Mouse (Mus musculus) liver, embryonic 11.5 days (tissue): ENCODE results near the gene Ecpas. TPM values are rescaled to one million over a fixed set of nuclear protein-coding genes. Genes with fewer than 3 reads are reported as not detected.

Experiments used
- ATAC-seq: fragments of 200-750 bp; cut with Nextera tagmentation; replicated peaks from 2 replicates; pipeline ENCODE4 v1.8.0; 2017; ENCODE audit warnings: moderate number of reproducible peaks, mild to moderate bottlenecking, moderate TSS enrichment, moderate library complexity; ENCODE audit not compliant: low FRiP score
- DNase-seq: peaks from one replicate; pipeline ENCODE4 v3.0.0-alpha.2; 2017; ENCODE audit warnings: low spot score
- H3K27ac ChIP-seq: fragments of 300-500 bp; sonication (generic); 2 replicates; pipeline ENCODE4 v1.5.1; 2014; ENCODE audit warnings: mild to moderate bottlenecking, low read depth, low read length, control low read depth
- H3K27me3 ChIP-seq: fragments of 300-500 bp; sonication (generic); replicated peaks from 2 replicates; pipeline ENCODE4 v1.6.1; 2014; ENCODE audit warnings: low read length, mixed read lengths; ENCODE audit not compliant: control insufficient read depth, insufficient read depth
- H3K36me3 ChIP-seq: fragments of 300-500 bp; sonication (generic); 2 replicates; pipeline ENCODE4 v1.6.1; 2014; ENCODE audit warnings: mild to moderate bottlenecking, low read length, moderate library complexity, mixed read lengths; ENCODE audit not compliant: control insufficient read depth, insufficient read depth
- H3K4me1 ChIP-seq: fragments of 300-500 bp; sonication (generic); replicated peaks from 2 replicates; pipeline ENCODE4 v1.6.1; 2014; ENCODE audit warnings: low read length, mixed read lengths; ENCODE audit not compliant: control insufficient read depth, insufficient read depth
- H3K4me2 ChIP-seq: fragments of 300-500 bp; sonication (generic); 2 replicates; pipeline ENCODE4 v1.6.1; 2014; ENCODE audit warnings: mild to moderate bottlenecking, control low read depth, moderate library complexity
- H3K4me3 ChIP-seq: fragments of 300-500 bp; sonication (generic); 2 replicates; pipeline ENCODE4 v1.5.1; 2014; ENCODE audit warnings: low read depth, low read length, control low read depth
- H3K9ac ChIP-seq: fragments of 300-500 bp; sonication (generic); 2 replicates; pipeline ENCODE4 v1.6.1; 2014; ENCODE audit warnings: low read depth, low read length, control low read depth
- H3K9me3 ChIP-seq: fragments of 300-500 bp; sonication (generic); 2 replicates; pipeline ENCODE4 v1.6.1; 2016; ENCODE audit warnings: low read length, inconsistent platforms, mixed read lengths; ENCODE audit not compliant: control insufficient read depth
- WGBS: fragments of 180-500 bp; shearing (Covaris S2); extraction: QIAGEN DNeasy Blood & Tissue Kit; methylation state at CpG from one replicate; pipeline ENCODE4 v1.1.7; 2014; 5-methylcytosine and 5-hydroxymethylcytosine counted together
- polyA plus RNA-seq: library from polyadenylated mRNA; unstranded; fragments of >200 nt; fragmentation: Nextera tagmentation; extraction: Ambion mirVana; gene quantifications from 2 replicates; pipeline ENCODE4 v1.2.1, GENCODE M21; 2014

Gene Ecpas
- polyA plus RNA-seq, 1 experiment from 2014 or later = 44.8 TPM

GRCm38 (mm10) chr4:58915081-58915826 is 2.7 kb upstream of the Ecpas start:
- no peak overlapping the region for H3K4me2 ChIP-seq
- 62% methylated on average over 8 of the region's 8 CpGs for WGBS
- no peak for DNase-seq

DNA sequence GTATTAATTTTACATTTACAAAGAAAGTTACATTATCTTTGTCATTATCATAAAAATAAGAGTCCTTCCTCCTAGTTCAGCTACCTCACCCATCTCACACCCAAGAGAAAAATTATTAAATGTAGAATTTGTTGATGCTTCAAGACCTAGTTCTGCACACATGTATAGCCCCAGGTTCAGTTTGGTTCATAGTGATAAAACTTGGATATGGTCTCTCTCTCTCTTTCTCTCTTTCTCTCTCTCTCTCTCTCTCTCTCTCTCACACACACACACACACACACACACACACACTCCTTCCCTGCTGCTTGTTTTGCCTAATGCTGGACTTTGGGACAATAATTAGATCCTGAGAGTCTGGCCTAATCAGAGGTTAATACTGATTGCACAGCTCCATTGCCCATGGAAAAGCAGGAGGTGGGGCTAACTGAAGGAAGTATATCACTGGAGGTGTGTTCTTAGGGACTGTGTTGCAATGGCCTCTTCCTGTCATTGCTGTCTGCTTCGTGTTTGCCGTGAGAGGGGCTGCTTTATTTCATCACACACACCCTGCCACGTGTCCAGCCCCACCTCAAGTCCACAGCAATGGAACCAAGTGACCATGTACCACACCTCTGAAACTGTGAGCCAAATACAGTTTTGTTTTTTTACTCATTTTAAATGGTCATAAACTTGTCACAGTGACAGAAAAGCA is 932 bp upstream of the Ecpas start:
- peak; percentile 34; the same call in 1 of the 2 replicates for ATAC-seq
- Histone ChIP-seq H3K9ac (no peak overlapping the region), H3K36me3 (no peaks in the 10 kb centered on the region), H3K27me3 (no peaks in the 10 kb centered on the region), H3K27ac (no peak overlapping the region), H3K4me2 (peak overlapping the region; percentile 70), H3K4me1 (peaks cover 10% of the 10 kb centered on the region), H3K4me3 (no peak overlapping the region), H3K9me3 (no peaks in the 10 kb centered on the region)
- DNase-seq = no peak
- 8% methylated on average over 3 of the region's 3 CpGs for WGBS

More at GRCm38 (mm10) chr4:58915081-58915826, 2.7 kb upstream of the Ecpas start:
- Histone ChIP-seq H3K27me3 (no peaks in the 10 kb centered on the region), H3K27ac (no peak overlapping the region), H3K4me3 (no peak overlapping the region), H3K36me3 (no peaks in the 10 kb centered on the region), H3K4me1 (peaks cover 5% of the 10 kb centered on the region), H3K9ac (no peak overlapping the region), H3K9me3 (no peaks in the 10 kb centered on the region)
- ATAC-seq = no peak

- Histone ChIP-seq H3K4me3 (peak overlapping the region; percentile 95), H3K9me3 (no peaks in the 10 kb centered on the region), H3K4me2 (peak overlapping the region; percentile 70), H3K27ac (peak overlapping the region; percentile 96), H3K9ac (peak overlapping the region; percentile 97), H3K36me3 (no peaks in the 10 kb centered on the region), H3K4me1 (peaks cover 14% of the 10 kb centered on the region), H3K27me3 (no peaks in the 10 kb centered on the region)
- under 1% methylated on average over 108 of the region's 126 CpGs for WGBS
- peak; percentile 66 for ATAC-seq
- DNase-seq = peak; percentile 83
These were observed 519 bp downstream of the Ecpas start for GRCm38 (mm10) chr4:58911831-58912628.

DNA sequence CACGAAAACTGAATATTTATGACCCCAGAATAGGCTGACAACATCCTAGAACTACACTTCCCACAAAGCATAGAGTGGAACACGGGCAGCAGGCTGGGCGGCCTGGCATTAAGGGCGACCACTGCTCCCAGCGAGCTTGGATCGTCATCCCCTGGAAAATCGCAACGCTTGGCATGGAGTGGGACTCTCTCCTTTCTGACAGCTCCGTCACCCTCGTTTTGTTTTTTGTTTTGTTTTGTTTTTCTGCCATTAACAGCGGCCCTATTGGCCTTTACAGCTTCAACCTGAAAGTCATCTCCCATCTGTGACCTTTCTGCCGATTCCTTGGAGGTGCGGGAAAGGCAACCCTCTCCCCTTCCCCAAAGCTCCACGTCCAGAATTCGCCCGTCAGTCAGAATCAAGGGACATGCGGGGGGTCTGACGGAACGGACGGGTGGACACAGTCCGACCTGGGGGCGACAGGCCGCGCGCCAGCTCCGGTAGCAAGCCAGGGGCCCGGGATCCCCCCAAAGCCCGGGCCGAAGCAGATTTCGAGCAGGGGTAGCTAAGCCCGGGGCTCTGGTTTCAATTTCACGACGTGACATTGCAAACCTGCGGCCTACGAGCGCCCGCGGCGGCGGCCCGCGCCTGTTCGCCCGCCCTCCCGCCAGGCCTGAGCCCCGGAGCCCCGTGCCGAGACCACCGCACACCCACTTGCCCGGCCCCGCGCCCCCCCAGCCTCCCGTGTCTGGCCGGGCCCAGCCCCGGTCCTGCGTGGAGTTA is 1.3 kb downstream of the Ecpas start:
- Histone ChIP-seq H3K36me3 (no peaks in the 10 kb centered on the region), H3K9ac (peak overlapping the region; percentile 97), H3K27me3 (no peaks in the 10 kb centered on the region), H3K9me3 (no peaks in the 10 kb centered on the region), H3K4me1 (peaks cover 14% of the 10 kb centered on the region), H3K4me3 (peak overlapping the region; percentile 95), H3K27ac (peak overlapping the region; percentile 96), H3K4me2 (peak overlapping the region; percentile 70)
- WGBS = under 1% methylated on average over 56 of the region's 56 CpGs
- DNase-seq (peak; percentile 76), ATAC-seq (peak; percentile 40)

DNA sequence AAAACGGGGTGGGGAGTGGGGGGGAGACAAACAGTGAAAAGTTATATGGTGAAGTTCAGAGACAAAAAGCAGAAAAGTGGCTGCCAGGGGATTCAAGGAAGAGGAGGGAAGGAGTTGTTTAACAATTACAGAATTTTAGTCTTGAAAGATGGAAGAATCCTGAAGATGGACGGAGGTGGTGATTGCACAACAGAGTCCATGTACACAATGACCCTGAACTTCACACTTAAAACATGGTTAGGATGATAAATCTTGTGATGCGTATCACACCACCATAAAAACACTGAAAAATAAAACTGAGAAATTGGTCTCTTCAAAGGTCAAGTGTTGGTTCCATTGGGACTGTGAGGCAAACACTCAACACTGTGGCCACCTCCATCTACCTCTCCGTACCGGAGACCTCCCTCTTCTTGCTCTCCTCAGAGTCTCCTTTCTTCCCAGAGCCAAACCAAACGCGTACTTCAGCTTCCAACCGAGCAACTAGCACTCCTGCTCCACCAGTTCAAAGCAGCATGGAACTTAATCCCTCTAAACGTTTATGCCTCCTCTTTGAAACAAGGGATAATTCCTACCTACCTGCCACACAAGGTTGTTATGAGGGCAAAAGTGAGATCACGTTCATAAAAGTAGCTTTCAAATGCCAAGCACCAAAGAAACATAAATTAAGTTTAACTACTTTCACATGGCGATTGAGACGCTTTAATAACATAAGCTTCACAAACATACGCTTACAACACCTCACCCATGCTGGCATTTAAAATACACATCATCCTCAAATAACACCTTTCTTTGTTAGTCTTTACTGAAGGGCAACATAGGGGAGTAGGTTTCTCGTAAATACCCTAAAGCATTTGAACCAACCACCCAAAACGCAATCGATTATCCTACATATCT is 2.1 kb downstream of the Ecpas start:
- WGBS = 27% methylated on average over 16 of the region's 16 CpGs
- Histone ChIP-seq H3K4me2 (peak overlapping the region; percentile 70), H3K4me1 (peaks cover 14% of the 10 kb centered on the region), H3K27me3 (no peaks in the 10 kb centered on the region), H3K27ac (no peak overlapping the region), H3K9me3 (no peaks in the 10 kb centered on the region), H3K9ac (peak overlapping the region; percentile 97), H3K4me3 (peak overlapping the region; percentile 95), H3K36me3 (no peaks in the 10 kb centered on the region)
- DNase-seq = no peak
- ATAC-seq = no peak

- peaks cover 14% of the 10 kb centered on the region for H3K4me1 ChIP-seq
- H3K4me2 ChIP-seq = no peak overlapping the region
- WGBS = 47% methylated on average over 1 of the region's 1 CpGs
- no peaks in the 10 kb centered on the region for H3K36me3 ChIP-seq
- ATAC-seq (no peak), DNase-seq (no peak)
- no peaks in the 10 kb centered on the region for H3K9me3 ChIP-seq
- H3K27ac ChIP-seq = no peak overlapping the region
- H3K27me3 ChIP-seq = no peaks in the 10 kb centered on the region
- no peak overlapping the region for H3K4me3 ChIP-seq
- no peak overlapping the region for H3K9ac ChIP-seq
These were observed 5.1 kb downstream of the Ecpas start for GRCm38 (mm10) chr4:58907453-58907852.

GRCm38 (mm10) chr4:58898318-58898717 is 14.2 kb downstream of the Ecpas start:
- Histone ChIP-seq H3K27me3 (no peaks in the 10 kb centered on the region), H3K9me3 (no peaks in the 10 kb centered on the region), H3K4me2 (no peak overlapping the region), H3K27ac (no peak overlapping the region), H3K4me1 (peaks cover 2% of the 10 kb centered on the region; the same call in 1 of the 2 replicates), H3K9ac (no peak overlapping the region), H3K4me3 (no peak overlapping the region), H3K36me3 (no peaks in the 10 kb centered on the region)
- ATAC-seq = no peak
- DNase-seq = no peak
